Mouse (Mus musculus) E14TG2a.4 (cell line): Measurements from ENCODE around the gene Wdfy4.

Experiments
- CTCF ChIP-seq: conservative IDR thresholded peaks from 2 replicates; pipeline ENCODE4 v1.5.1; 2014; ENCODE audit warnings: low read length
- NANOG ChIP-seq: IDR thresholded peaks from 2 replicates; pipeline ENCODE4 v1.6.1; 2014; ENCODE audit warnings: borderline replicate concordance, low read length, mixed read lengths

- TF ChIP-seq CTCF (no peak), NANOG (no peak)
These were observed 261.4 kb downstream of the Wdfy4 start for GRCm38 (mm10) chr14:32923871-32924270.
